Mouse (Mus musculus): ENCODE measurements at regions not wholly inside any gene's neighbourhood (a gene's known extent, or its start where the extent isn't known, plus 50 kb on each side); places are given as distances from the start of the nearest gene placed in this dataset.
"Not testable (repeated sequence)": the region's sequence is repeated elsewhere in the genome, so short reads cannot be mapped to it uniquely, and the experiment has no call there.

DNA sequence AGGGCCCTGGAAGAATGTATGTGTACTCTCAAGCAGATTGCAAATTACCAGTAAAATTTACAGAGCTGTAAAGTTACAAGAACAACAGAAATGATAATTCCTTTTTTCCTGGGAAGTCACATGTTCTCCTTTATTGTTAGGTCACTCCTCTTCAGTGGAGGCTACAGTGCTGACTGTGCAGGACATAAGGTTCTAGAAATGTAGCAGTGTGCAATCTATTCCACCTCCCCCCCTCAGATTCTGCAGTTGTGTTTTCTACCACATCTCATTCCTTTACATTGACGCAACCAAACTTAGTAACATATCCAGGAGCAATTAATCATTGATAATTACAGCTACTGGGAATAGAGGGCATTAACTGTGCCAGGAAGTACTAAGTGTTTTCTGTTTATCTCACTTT, 385.3 kb upstream of the Tnc start:
- DNase-seq (ENCODE audit: inconsistent age in 2 of 2, low spot score in 1 of 2): no peak

DNA sequence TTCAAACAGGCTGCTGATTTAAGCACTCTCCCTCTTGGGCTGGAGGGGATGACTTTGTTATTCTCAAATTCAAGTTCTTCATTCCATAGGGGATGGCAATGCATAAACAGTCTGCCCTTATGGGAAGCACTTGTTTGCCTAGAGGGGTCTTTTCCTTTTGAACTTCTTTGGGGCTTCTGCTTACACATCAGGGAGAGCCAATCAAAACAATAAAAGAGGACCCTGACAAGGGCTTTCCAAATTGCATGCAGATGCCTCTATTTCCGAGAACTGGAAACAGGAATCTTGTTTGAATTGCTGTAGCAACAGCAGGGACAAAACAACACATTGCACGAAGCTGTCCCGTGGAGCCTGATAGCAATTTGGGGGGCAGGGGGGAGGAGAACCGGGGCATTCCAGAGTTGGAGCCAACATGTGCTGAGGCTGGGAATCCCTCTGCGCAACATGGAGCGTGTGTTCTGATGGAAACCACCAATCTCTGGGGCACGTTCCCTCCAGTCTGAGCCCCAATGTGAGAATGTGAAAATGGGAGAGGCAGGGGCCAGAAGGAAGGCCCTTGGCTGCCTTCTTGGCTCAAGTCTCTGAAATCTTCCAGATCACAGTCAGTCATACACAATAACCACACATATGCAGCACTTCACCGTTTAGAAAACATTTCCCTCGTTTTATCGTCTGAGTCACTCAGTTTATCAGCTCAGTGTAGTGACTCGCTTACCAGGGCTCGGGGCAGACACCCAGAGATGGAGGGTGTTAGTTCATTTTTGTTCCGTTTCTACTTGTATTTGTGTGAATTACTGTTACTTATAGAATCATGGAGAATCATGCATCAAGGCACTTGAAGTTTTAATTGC, 391.2 kb upstream of the Tnc start:
- no peak for DNase-seq (ENCODE audit: inconsistent age in 2 of 2, low spot score in 1 of 2)

DNA sequence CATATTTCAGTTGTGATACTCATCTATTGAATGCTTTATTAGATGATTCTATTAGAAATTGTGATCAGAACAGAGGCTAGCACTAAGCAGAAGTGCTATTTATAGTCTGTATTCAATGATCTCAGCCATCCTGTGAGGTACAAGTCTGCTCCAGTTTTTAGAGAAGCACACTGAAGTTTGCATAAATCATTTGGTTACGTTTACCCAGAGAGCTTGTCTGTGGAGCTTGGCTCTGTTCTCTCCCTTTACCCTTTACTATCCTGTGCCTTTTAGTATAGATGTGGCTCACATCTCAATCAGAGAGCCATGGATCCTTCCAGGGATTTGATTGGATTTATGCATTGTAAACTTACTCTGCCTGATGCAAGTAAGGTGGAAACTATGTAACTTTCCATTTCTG, 404.6 kb upstream of the Tnc start:
- no peak for DNase-seq (ENCODE audit: inconsistent age in 2 of 2, low spot score in 1 of 2)

DNA sequence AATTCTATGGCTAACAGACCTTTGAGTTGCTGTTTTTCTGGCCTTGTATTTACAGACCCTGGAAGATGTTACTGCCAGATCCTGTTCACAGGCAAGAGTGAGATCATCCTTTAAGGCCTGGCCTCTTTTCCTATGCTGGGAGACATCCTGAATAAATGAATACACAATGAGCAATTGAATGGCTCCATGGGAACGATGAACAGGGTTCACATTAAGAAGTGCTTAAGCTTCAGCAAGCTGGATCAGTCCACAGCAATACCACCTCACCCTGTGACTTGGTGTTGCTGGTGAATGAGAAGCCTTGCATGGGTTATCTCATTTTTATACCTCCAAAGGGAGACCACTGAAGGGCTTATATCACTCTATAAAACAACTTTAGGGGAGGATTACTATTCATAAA, 405.1 kb upstream of the Tnc start:
- no peak for DNase-seq (ENCODE audit: inconsistent age in 2 of 2, low spot score in 1 of 2)

DNA sequence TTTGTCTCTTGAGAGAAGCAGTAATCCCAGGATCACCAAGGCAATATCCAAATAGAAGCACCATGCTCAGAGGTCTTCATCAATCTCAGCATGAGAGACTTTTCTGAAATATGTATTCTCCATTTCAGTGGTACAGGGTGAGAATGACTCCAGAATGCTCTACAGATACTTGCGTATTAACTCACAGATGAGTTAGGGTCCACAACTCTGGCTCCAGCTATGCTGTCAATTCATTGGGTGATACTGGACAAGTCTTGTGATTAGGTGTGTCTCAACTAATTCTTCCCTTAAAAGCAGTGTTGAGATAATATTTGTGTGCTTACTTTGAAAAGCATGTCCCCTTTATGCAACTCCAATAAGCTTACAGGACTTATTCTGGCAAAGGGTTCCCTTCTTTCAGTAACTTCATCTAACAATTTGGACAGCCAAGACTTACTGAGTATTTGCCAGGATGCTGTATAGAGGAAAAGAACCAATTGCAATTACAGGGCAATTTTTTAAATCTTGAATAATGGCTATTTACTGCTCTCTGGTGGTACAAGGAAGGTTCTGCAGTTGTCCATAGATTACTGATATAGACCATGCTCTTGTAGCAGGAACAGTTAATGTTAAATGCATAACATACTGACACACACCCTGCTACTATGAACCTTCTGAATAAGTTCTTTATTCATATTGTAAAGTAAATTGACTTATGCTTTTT, 445.6 kb upstream of the Tnc start:
- DNase-seq (ENCODE audit: inconsistent age in 2 of 2, low spot score in 1 of 2): peak in 1 of 2 experiments; percentile 40

DNA sequence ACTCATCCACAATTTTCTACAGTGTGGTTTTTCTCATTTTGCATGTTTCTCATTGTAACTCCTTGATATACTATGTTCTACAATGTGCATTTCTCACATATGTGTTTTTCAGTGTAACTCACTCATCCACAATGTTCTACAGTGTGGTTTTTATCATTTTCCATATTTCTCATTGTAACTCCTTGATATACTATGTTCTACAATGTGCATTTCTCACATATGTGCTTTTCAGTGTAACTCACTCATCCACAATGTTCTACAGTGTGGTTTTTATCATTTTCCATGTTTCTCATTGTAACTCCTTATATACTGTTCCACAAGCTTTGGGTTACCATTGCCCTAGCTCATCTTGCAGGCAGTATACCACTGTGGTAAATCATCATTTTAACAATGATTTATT, 450.9 kb upstream of the Tnc start:
- not testable (repeated sequence) for DNase-seq (ENCODE audit: inconsistent age in 2 of 2, low spot score in 1 of 2)

DNA sequence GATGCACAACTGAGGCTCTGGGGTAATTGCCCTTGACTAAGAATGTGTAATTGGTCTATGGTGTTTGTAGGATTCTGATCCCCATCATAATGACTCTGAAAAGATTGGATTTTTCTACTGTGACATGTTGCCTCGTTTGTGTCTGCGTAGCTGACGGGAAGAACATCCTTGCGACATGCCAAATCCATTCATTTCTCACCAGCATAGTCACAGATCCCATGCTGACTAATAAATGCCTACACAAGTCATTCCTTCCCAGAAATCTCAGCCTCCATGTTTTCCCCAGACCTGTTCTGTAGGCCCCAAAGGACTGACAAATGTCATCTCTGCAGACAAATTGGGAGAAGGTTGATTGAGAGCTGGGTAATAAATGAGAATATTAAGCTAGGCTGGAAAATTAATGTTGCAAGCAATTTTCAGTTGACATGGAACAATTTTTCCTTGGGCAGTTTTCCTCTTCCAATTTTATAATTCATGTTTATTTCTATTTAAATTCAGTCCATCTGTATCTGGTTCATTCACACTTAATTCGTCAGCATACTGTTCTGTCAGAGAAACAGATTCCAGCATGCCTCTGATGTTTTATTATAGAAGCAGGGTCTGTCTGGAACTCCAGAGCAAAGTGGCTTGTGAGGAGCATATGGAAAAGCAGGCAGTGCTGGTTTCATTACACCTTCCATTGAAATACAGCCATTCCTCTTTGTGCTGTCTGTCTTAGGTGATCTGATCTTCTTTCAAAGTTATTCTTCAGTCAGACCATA, 454.0 kb upstream of the Tnc start:
- DNase-seq (ENCODE audit: inconsistent age in 2 of 2, low spot score in 1 of 2): no peak

DNA sequence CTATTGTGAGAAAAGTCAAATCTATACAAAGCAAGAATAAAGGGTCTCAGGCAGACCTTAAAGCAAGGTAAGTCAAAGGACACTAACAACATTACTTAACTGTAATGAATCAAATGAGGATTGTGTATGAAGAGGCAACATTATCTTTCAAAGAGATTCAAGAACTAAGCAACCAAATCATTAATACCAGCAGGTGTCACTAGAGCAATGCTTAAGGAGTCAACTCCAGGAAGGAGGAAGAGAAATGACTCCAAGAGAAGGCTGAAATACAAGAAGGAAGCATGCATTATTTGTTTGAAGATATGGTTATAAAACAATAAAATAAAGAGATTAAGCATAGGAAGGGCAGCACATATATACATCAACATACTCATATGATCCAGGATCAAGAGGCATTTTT, 475.1 kb upstream of the Tnc start:
- DNase-seq (ENCODE audit: inconsistent age in 2 of 2, low spot score in 1 of 2): peak in 1 of 2 experiments; percentile 32

DNA sequence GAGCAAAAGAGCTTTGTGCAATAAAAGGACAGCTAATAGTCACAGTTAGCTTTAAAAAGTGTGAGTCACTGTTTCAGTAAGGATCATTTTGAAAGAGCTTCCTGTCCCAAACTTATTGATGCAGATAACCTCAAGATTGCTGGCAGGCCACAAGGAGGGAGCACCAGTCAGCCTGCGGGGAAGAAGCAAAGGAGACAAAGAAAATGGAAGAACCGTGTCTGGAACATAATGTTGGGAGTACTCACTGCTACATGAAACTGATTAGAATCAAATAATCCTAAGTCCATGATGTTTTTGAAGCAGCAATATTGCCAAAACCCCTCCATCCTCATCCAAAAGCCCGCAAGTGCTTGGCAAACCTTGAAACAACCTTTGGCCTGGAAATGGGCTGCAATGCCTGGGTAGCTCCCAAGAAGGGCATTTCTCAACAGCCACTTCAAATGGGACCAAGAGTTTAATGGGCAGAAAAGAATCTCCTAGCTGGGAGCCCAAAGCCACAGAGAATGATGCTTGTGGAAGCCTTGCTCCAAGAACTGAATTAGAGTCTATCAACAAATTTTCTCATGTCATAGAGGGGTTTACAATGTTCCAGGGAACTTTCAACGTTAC, 481.0 kb upstream of the Tnc start:
- peak in 1 of 2 experiments; percentile 41 for DNase-seq (ENCODE audit: inconsistent age in 2 of 2, low spot score in 1 of 2)

DNA sequence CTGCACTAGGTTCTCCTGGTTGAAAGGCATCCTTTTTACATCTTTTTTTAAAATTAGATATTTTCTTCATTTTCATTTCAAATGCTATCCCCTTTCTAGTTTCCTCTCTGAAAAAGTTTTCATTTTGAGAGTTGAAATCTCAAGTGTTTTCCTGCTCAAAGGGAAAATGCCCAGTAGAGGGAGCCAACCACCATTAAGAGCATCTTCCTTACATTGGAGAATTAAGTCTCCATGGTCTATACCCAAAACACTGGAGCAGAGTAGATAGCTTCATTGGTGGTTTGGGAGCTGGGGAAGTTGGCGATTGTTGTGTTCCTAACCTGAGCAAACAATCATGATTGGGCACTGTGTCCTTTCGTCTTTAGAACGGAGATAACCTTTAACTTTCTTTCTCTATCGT, 483.8 kb upstream of the Tnc start:
- peak; percentile 6 to 73 for DNase-seq (ENCODE audit: inconsistent age in 2 of 2, low spot score in 1 of 2)

DNA sequence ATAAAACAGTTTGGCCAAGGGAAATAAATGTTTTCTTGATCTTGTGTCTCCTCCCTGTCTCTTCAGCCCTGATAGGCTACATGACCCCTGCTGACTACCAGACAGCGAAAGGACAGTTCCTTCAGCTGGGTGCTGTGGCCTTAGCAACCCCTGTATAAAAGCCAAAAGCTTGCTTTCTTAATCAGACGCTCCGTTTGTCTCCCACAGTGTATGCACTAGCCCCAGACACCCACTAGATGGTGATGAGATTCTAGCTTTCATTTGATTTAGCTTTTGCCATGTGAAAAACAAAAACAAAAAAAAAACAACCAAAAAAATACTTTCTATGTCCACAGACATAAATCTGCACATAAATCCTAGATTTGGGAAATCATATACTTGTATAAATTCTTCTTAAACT, 486.2 kb upstream of the Tnc start:
- DNase-seq (ENCODE audit: inconsistent age in 2 of 2, low spot score in 1 of 2): peak in 1 of 2 experiments; percentile 32

DNA sequence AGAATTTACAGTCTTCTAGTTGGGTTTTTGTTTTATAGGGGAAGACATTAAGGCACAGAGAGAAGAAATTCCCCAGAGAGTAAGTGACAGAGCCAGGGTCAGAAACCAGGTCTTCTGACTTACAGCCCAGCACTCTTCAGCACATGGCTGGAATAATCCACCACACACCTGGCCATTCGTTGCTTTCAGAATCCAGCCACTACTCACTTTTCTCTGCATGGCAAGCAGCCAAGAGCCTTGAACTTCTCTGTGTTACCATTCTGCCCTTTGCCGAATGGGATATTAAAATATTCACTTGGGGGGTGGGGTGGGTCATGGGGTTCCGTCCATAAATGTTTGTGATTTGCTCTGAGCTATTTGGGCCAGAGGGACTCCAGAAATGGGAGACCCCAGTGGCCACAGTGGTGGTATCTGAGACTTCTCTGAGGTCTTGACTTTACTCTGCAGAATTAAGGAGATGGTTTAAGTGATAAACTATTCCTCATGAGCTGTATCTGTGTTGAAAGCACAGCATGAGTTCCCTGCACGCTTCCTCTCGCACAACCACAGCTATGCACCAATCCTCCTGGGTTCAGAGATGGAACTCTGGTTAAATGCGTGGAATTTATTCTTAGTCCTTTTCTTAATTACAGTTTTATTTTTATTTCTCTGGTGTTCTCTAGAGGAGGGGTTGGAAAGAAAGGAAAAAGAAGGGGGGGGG, 488.9 kb upstream of the Tnc start:
- DNase-seq (ENCODE audit: inconsistent age in 2 of 2, low spot score in 1 of 2): peak; percentile 7 to 42

DNA sequence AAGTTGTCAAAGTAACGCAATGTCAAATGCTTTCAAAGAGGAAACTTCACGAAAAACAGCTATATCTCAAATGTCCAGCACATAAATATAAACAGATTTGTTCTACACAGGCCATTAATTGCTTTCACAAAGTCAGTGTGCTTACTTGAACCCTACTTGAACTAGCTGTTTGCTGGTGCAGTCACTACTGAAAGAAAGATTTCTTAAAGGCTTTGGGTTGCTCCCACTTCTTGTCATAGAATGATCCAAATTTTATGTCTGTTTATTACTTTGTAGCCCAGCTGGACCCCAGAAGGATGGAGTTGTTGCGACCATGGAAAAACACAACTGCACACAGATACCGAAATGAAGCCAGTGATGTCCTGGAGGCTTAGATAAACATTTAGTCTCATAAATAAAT, 491.2 kb upstream of the Tnc start:
- no peak for DNase-seq (ENCODE audit: inconsistent age in 2 of 2, low spot score in 1 of 2)

DNA sequence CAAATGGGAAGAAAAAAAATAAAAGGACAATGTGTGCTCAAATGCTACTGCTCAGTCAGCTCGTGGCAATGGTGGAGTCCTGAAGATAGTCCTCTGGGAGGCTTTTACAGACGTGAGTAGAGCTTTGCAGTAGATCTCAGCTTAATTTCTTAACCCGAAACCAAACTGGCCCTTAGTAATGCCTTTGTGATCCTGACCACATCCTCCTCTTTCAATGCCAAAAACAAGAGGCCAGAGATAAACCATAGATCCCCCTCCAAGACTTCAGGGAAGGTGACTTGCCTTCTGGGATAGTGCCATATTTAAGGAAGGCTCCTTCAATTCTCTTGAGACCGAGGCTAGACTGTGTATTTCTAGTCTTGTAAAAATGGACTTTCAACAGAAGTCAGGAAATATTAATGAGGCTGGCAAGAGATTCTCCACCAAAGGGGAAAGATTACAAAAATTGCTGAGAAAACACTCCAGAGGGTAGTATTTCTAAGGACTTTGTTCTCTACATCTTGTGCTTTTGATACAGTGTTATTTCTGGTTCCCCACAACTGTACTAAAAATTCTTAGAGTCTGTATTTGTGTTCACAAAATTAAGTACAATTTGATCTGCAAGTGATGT, 497.9 kb upstream of the Tnc start:
- DNase-seq (ENCODE audit: inconsistent age in 2 of 2, low spot score in 1 of 2): no peak

DNA sequence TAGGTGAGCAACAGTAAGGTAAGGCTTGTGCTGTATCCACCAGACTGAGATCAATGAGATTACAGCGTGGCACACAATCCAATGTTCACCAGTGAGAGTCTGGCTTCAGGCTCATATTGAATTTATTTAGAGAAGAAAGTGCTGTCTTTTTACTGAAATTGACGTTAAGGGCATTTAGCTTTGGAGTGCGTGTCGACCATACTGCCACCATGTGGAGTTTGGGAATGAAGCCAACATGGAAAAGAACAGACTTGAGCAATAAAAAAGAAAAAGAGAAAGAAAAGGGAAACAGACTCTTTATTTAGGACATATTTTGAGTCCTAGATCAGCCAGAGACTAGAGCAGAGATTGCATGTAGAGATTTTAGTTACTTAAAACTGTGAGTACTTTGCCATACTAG, 499.6 kb upstream of the Tnc start:
- DNase-seq (ENCODE audit: inconsistent age in 2 of 2, low spot score in 1 of 2): no peak

DNA sequence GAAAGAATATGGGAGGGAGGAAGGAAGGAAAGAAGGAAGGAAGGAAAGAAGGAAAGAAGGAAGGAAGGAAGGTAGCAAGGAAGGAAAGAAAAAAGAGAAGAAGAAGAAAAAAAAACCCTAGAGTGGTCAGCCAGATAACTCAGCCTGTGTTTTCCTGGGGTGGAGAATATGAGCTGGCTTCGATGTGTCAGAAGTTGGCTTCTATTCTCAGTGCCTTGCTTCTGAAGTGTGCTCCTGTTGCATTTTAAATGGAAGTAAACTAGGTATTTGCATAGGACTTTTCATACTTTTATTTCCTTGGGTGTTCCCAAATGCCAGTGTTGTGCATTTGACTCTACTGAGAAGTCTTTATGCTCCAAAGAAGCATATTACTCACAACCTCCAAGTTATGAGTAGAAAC, 515.7 kb upstream of the Tnc start:
- no peak for DNase-seq (ENCODE audit: inconsistent age in 2 of 2, low spot score in 1 of 2)

DNA sequence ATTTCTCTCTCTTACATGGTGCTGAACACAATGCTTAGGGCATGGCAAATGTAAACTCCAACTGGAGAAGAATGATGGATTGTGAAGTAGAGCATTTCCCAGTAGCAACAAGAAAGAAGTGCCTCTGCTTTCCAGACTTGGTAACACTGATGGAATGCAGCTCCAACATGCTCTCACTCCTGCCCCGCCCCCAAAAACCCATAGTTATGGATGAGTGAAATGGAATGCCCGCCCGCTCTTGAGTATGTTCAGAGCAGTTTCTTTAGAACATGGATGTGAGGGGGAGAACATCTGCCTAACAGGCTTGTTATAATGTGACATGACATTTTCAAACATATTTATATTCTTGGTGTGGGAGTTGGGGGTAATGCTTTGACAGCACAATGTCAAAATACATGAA, 517.2 kb upstream of the Tnc start:
- no peak for DNase-seq (ENCODE audit: inconsistent age in 2 of 2, low spot score in 1 of 2)

DNA sequence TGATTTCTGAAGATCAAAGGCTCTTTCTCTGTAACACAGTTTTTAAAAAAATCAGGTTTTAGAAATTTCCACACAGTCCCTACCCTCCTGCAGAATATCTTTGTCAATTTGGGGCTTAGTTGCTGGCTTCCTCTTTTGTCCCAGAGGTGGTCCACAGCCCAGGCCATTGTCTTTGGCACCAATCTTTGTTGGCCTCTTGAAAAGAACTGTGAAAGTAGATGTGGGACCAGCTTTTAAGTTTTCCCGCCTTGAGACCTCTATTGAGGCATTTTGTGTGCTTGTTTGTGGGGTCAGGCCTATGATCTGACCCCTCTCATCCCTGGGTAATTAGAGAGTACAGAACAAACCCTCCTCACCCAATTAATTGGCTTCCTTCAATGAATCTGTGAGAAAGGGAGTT, 523.9 kb upstream of the Tnc start:
- no peak for DNase-seq (ENCODE audit: inconsistent age in 2 of 2, low spot score in 1 of 2)

DNA sequence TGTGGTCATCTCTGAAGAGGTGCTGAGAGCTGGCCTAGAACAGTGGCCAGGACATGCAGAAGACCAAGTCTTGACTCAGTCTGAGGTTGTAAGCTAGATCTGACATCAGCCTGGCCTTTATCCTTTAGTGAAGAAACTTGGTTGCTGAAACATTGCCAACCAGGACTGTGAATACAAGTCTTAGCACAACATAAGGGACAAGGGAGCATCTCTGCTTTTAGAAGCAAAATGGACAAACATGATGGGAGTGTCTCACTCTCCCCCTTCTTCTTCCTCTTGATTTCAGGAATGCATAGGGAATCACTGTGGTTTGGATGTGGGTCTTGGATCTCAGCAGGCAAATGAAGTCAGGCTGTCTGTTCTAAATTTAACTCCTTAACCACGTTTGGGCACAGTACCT, 529.1 kb upstream of the Tnc start:
- no peak for DNase-seq (ENCODE audit: inconsistent age in 2 of 2, low spot score in 1 of 2)

DNA sequence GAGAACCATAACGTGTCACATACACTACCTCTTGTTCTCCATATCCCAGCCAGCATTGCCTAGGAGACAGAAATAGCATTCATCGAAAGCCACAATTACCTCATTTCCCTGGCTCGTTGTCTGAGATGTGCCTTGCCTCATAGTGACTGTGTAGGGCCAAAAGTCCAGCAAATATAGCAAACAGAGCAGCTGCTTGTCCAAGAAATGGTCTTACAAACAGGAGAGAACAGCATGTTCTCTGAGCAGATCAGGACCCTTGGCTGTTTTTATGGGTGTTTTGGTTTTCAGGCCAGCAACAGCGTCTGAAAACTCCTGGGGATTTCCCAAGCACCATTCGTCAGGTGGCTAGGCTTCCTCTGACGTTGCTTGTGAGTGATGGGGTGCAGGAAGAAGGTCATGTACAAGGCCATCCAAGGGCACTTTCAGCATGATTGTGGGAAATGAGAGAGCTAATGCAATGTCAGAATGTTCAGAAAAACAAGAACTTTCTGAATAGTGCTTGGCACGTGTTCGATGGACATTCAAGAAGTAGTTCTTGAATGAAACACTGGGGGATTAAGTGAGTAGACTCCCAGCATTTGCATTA, 528.9 kb upstream of the Pappa start:
- DNase-seq (ENCODE audit: inconsistent age in 2 of 2, low spot score in 1 of 2): peak; percentile 41 to 73
